Mouse (Mus musculus) T-helper 1 cell (primary cell): ENCODE measurements around the gene Surf6.

ENCODE experiments used
- in situ Hi-C: fragments of 300-600 bp; cut with MboI, MseI; formaldehyde crosslinking; loops from one replicate; pipeline ENCODE4 v1.15.1; 2025; ENCODE audit warnings: high pct_unique_total_duplicates

The Surf6 gene

DNA sequence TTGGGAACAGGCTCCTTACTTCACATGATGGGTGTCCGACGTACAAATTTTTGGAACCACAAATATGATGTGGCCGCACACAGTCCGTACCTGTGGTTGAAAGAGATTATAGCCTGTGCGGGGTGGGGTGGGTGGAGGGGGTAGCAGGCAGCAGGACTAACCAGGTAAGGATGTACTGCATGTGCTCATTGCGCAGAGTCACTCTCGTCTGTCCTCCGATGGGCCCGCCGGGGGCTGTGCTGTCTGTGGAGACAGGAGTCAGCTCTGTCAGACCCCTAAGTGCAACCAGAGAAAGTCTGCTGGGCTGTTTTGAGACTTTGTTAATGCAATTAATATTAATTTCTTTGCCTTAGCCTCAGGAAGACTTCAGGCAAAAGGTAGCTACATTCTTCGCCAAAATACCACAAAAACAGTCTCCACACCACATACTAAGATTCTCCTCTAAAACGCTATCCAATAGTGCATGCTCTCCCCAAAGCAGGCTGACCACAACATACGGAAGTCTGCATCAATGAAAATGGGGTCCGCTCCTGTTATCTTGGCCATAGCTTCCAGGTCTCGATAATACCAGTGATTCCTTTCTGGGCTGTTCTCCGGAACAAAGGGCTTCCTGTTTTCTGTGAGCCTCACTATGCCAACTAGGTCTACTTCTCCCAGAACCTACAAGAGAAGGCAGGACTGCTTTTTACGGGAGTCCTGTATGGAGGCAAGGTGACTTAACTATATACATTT, 10.9 kb upstream of the Surf6 start:
- in situ Hi-C loops: no loop called here

DNA sequence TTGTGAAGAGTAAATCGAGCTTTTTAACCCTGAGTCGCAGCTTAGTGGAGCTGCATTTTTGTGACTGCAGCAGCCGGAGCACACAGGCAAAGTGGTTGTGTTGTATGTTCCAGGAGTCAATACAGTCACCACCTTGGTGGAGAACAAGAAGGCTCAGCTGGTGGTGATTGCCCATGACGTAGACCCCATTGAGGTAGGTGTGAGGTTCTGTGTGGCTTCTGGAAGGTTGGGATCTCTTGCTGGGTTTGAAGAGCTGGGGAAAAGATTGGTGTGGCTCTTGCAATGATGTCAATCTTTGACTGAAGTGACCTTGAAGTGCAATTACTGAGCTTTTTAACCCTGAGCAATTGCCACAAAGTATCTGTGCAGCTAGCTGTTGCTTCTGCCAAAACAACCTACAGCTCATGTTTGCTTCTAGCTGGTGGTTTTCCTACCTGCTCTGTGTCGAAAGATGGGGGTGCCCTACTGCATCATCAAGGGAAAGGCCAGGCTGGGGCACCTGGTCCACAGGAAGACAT, 9.6 kb upstream of the Surf6 start:
- in situ Hi-C loops: no loop called here

DNA sequence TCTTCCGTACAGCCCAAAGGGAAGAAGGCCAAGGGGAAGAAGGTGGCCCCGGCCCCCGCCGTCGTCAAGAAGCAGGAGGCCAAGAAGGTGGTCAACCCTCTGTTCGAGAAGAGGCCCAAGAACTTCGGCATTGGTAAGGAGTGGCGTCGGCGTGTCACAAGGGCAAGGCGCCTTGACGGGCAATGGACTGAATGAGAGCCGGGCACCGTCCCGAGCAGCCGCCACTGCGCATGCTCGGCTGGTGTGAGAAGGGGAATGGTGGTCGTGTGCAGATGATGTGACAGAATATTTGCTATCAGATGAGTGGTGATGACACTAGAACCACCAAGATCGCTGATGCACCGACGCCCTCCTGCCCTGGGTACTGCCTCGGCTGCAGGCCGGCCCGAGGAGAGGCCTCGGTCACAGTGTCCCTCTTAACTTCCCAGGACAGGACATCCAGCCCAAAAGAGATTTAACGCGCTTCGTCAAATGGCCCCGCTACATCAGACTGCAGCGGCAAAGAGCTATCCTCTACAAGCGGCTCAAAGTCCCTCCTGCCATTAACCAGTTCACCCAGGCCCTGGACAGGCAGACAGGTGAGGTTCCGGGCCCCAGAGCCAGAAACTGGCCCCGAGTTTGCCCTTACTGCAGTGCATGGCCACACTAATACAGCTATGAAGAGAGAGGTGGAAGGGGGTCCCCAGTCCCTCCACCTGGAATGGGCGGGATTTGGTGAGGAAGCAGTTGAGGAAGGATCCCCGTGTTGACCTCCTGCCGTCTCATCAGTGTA, 8.5 kb upstream of the Surf6 start:
- in situ Hi-C loops: no loop called here

- in situ Hi-C loops: no loop called here
These were observed 7.7 kb upstream of the Surf6 start, which contains the start of the genes Med22 and Rpl7a for GRCm38 (mm10) chr2:26910124-26910993. Gene Med22 (minus strand): TSS chr2:26910677. Gene Rpl7a (plus strand): TSS chr2:26910764.

DNA sequence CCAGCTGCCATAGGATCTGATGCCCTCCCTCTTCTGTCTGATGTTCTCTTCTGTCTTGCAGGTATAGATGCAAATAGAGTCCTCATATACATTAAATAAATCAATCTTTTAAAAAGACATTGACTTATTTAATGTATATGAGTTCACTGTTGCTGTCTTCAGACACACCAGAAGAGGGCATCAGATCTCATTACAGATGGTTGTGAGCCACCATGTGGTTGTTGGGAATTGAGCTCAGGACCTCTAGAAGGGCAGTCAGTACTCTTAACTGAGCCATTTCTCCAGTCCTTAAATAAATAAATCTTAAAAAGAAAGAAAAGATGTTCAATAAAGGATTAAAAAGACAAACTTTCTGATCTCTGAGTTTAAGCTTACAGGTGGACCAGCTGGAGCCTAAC, 6.7 kb upstream of the Surf6 start:
- in situ Hi-C loops: no loop called here

- in situ Hi-C loops: no loop called here
These were observed 6.2 kb upstream of the Surf6 start for GRCm38 (mm10) chr2:26908710-26909386.

DNA sequence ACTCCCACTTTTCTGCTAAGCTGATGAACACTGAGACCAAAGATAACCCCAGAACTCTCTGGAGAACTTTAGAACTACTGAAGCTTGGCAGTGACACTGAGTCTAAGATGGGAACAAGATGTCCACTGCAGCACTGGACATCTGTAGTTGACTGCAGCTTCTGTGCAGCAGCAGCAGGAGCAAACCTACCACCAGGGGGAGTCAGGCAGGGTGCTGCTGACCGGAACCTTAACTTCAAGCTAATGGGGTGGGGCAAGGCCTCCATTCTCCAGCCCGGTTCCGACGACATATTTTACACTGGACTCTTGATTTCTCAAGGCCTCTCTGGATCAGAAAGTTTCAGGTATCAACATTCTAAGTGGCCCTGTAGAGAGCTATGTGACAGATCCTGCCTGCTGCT, 4.4 kb upstream of the Surf6 start:
- in situ Hi-C loops: no loop called here

- in situ Hi-C loops: no loop called here
These were observed 3.8 kb upstream of the Surf6 start for GRCm38 (mm10) chr2:26906431-26906830.

GRCm38 (mm10) chr2:26905936-26906335, 3.3 kb upstream of the Surf6 start:
- in situ Hi-C loops: no loop called here

- in situ Hi-C loops: loop anchor here (5.0 kb wide), 2 partner anchors 411 to 456 kb away; partner anchors contain the start of gene Sec16a
These were observed 632 bp upstream of the Surf6 start for GRCm38 (mm10) chr2:26903311-26903710.

DNA sequence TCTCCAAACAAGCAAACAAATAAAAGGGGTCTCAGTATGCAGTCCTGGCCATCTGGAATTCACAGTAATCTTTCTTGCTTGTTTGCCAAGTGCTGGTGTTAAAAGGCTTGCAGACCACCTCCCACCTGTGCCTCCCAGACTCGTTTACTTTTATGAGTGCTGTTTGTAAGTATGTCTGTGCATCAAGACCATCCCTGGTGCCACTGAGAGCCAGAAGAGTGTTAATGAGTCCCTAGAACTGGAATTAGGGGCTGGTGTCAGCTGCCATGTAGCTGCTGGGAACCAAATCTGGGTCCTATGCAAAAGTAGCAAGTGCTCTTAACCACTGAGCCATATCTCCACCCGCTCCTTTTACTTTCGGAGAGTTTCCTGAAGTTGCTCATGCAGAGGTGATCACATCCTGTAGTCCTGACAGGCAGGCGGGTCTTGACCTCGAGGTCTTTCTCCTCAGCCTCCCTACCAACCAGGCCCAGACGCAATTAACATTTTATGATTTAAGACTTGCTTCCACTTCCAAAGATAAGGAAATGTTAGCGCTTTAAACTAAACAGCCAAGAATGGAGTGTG, 762 bp downstream of the Surf6 start:
- in situ Hi-C loops: loop anchor here (5.0 kb wide), 2 partner anchors 410 to 455 kb away; partner anchors contain the start of gene Sec16a

GRCm38 (mm10) chr2:26900731-26901130, 1.9 kb downstream of the Surf6 start:
- in situ Hi-C loops: loop anchor here (5.0 kb wide), 2 partner anchors 408 to 453 kb away; partner anchors contain the start of gene Sec16a

- in situ Hi-C loops: no loop called here
These were observed 6.8 kb downstream of the Surf6 start for GRCm38 (mm10) chr2:26895898-26896297.

GRCm38 (mm10) chr2:26886170-26886569, 16.5 kb downstream of the Surf6 start:
- in situ Hi-C loops: loop anchor here (10.0 kb wide), 1 partner anchor 779 kb away; no protein-coding TSS in a partner anchor

- in situ Hi-C loops: loop anchor here (10.0 kb wide), 1 partner anchor 779 kb away; no protein-coding TSS in a partner anchor
These were observed 17.1 kb downstream of the Surf6 start for GRCm38 (mm10) chr2:26885541-26885940.

- in situ Hi-C loops: no loop called here
These were observed 24.1 kb downstream of the Surf6 start for GRCm38 (mm10) chr2:26878571-26878970.

DNA sequence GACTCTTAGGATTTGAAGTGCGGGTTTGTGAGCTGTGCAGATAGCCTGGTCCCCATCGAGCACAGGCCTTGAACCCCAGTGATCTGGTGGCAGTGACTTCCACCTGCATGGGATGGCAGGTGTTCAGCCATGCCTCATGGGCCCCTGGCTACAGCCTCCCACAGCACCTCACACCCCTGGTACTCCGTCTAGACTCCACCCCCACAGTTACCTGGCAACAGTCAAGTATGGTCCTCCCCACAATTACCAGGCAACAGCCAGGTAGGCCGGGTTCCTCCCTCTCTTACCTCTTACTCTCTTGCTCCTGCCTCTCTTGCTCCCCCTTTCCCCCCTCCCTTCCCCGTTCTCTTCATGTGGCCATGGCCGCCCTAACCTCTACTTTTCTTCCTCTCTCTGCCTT, 32.0 kb downstream of the Surf6 start:
- in situ Hi-C loops: no loop called here

DNA sequence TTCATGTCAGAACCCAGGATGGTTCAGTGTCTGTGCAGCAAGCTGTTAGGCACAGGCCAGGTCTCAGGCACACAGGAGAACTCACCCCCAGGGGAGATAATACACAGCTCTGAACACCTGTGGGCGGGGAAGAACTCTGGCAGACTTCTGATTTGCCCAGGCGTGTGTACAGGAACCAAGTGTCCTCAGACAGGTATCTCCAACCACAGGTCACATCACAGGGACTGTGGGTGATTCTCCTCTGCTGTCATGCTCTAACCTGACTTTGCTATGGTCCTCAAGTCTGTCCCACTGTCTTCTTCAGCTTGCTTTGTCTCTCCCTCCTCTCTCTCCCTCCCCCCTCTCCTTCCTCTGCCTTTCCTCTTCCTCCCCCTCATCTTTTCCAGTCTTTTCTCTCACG, 37.8 kb downstream of the Surf6 start, which contains the start of gene Abo:
Gene Abo (minus strand): TSS at position 101 of the 400 bp plus-strand sequence.
- in situ Hi-C loops: no loop called here

DNA sequence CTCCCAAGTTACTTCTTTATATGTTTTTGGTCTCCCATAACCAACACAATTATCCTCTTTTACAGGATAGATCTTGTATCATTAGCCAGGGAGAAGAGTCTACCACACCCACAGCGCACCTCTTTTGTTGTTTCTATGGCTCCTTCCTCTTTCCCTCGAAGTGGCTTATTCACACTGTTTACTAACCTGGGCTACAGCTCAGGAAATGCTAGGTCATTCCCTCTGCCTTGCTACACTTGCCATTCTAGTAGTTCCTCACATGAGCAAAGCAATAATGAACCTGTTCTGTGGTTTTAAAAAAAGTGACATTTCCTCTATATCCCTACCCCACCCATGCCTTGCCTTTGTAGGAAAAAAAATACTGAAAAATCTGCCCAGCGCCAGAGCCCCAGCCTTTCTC, 39.8 kb downstream of the Surf6 start:
- in situ Hi-C loops: no loop called here

GRCm38 (mm10) chr2:26847706-26848105, 55.0 kb downstream of the Surf6 start:
- in situ Hi-C loops: no loop called here
